In genomic region chr11:118445843-118446242, GRCm38 (mm10) we compare ENCODE assay signal across 8 mouse cellular contexts. TPM values are rescaled to one million over a fixed set of nuclear protein-coding genes. Genes with fewer than 3 reads are reported as not detected.
DNase-seq lines count a peak whose midpoint lies in the region; ATAC-seq and TF ChIP-seq lines count a peak whose summit lies in the region.

No protein-coding gene starts in this region.

- ATAC-seq in heart, postnatal 0 days (ENCODE audit: insufficient read depth, low read depth), result peak; percentile 64; the same call in 1 of the 2 replicates
- ATAC-seq in lung, postnatal 0 days, result peak; percentile 80

- no peaks in the 10 kb centered on the region for H3K9me3 ChIP-seq in heart, postnatal 0 days (replicated peaks; ENCODE audit: control insufficient read depth, low read length)
- no peaks in the 10 kb centered on the region for H3K9me3 ChIP-seq in lung, postnatal 0 days (ENCODE audit: low read length)

- H3K4me1 ChIP-seq in heart, postnatal 0 days (ENCODE audit: control insufficient read depth, insufficient read depth), result no peaks in the 10 kb centered on the region; the same call in 1 of the 2 replicates
- H3K4me1 ChIP-seq in lung, postnatal 0 days (ENCODE audit: insufficient read depth, low read depth, low read length), result no peaks in the 10 kb centered on the region

- H3K4me2 ChIP-seq in heart, postnatal 0 days (ENCODE audit: low read depth, low read length), result no peak overlapping the region
- no peak overlapping the region for H3K4me2 ChIP-seq in lung, postnatal 0 days (replicated peaks; ENCODE audit: low read depth, low read length)

- DNase-seq in adrenal gland, adult (ENCODE audit: inconsistent age in 2 of 2, low spot score in 1 of 2), result peak; percentile 57 to 86
- DNase-seq in adrenal gland, adult 8-10 months, result no peak
- DNase-seq in adrenal gland, adult 2 months, result peak; percentile 72
- peak; percentile 79 for DNase-seq in embryo, embryonic 11 days
- peak; percentile 68 for DNase-seq in heart, postnatal 0 days (ENCODE audit: low spot score)
- peak; percentile 61 to 80 for DNase-seq in layer of hippocampus, adult 18-20 months (ENCODE audit: low spot score in 2 of 2)
- DNase-seq in lung, postnatal 0 days (ENCODE audit: low spot score), result peak; percentile 81
- DNase-seq in retina, adult 2 months (ENCODE audit: low read depth, low spot score), result peak; percentile 57

- no peak overlapping the region for H3K4me3 ChIP-seq in heart, postnatal 0 days (ENCODE audit: low read depth, low read length)
- no peak overlapping the region for H3K4me3 ChIP-seq in lung, postnatal 0 days (ENCODE audit: low read depth, low read length)

- H3K36me3 ChIP-seq in heart, postnatal 0 days (replicated peaks; ENCODE audit: control insufficient read depth, insufficient read depth, low read length), result 0 out of 2 replicates have a peak, but pooled peaks cover 6% of the 10 kb centered on the region
- H3K36me3 ChIP-seq in lung, postnatal 0 days (ENCODE audit: insufficient read depth, low read length), result no peaks in the 10 kb centered on the region

- peak; percentile 98 for TF ChIP-seq CTCF in heart, postnatal 0 days (IDR thresholded peaks at IDR 0.05; ENCODE audit: low read depth)
- peak; percentile 99 for TF ChIP-seq CTCF in lung, postnatal 0 days (IDR thresholded peaks at IDR 0.05)

- WGBS in heart, postnatal 0 days, result 11% methylated on average over 3 of the region's 3 CpGs
- 12% methylated on average over 3 of the region's 3 CpGs for WGBS in lung, postnatal 0 days

- H3K9ac ChIP-seq in heart, postnatal 0 days (replicated peaks; ENCODE audit: low read depth, low read length), result no peak overlapping the region
- no peak overlapping the region for H3K9ac ChIP-seq in lung, postnatal 0 days (replicated peaks; ENCODE audit: low read depth)

- H3K27ac ChIP-seq in heart, postnatal 0 days (ENCODE audit: low read depth), result no peak overlapping the region
- no peak overlapping the region for H3K27ac ChIP-seq in lung, postnatal 0 days (ENCODE audit: low read length)

- no peaks in the 10 kb centered on the region; the same call in 1 of the 2 replicates for H3K27me3 ChIP-seq in heart, postnatal 0 days (ENCODE audit: control insufficient read depth, insufficient read depth, low read length)
- H3K27me3 ChIP-seq in lung, postnatal 0 days (replicated peaks; ENCODE audit: insufficient read depth, low read length), result no peaks in the 10 kb centered on the region

- no peak for TF ChIP-seq EP300 in heart, postnatal 0 days (IDR thresholded peaks at IDR 0.05; ENCODE audit: low read depth)
- TF ChIP-seq EP300 in lung, postnatal 0 days (IDR thresholded peaks at IDR 0.05), result no peak

RNA-seq across cellular contexts. Expression of gene C1qtnf1, which starts 17.8 kb away (rescaled TPM):
- total RNA-seq in adrenal gland, adult 8-10 months (2022), result 10 to 100 TPM; 20.4 to 26.2 (median 24.3) TPM
- 10 to 100 TPM; 14.8 to 24.8 TPM for total RNA-seq in adrenal gland, adult 2 months (2021)
- 14.6 and 17.9 TPM in 2 replicates for polyA plus RNA-seq in adrenal gland, adult 2 months (2012; rRNA removed)
- total RNA-seq in heart, postnatal 0 days (2014; rRNA removed; ENCODE audit: low replicate concordance), result 5.8 and 12.6 TPM in 2 replicates
- 7.8 and 8.3 TPM in 2 replicates for polyA plus RNA-seq in heart, postnatal 0 days (2015; fragmentation: Nextera tagmentation; extraction: Ambion mirVana)
- total RNA-seq in layer of hippocampus, adult 18-20 months (2021), result 1 to 10 TPM; 2.0 to 2.9 TPM
- polyA plus RNA-seq in lung, postnatal 0 days (2015; fragmentation: Nextera tagmentation; extraction: Ambion mirVana), result 7.2 and 9.1 TPM in 2 replicates

RNA-seq across cellular contexts. Expression of gene Cant1, which starts 27.0 kb away (rescaled TPM):
- total RNA-seq in adrenal gland, adult 8-10 months (2022), result 10 to 100 TPM; 36.8 to 39.6 (median 37.9) TPM
- total RNA-seq in adrenal gland, adult 2 months (2021), result 10 to 100 TPM; 28.8 to 35.6 TPM
- polyA plus RNA-seq in adrenal gland, adult 2 months (2012; rRNA removed), result 59.5 and 66.8 TPM in 2 replicates
- 28.3 and 35.5 TPM in 2 replicates for total RNA-seq in heart, postnatal 0 days (2014; rRNA removed; ENCODE audit: low replicate concordance)
- 10.4 and 12.6 TPM in 2 replicates for polyA plus RNA-seq in heart, postnatal 0 days (2015; fragmentation: Nextera tagmentation; extraction: Ambion mirVana)
- total RNA-seq in layer of hippocampus, adult 18-20 months (2021), result 10 to 100 TPM; 41.4 to 44.8 TPM
- 21.3 and 22.5 TPM in 2 replicates for polyA plus RNA-seq in lung, postnatal 0 days (2015; fragmentation: Nextera tagmentation; extraction: Ambion mirVana)

RNA-seq across cellular contexts. Expression of gene Engase, which starts 30.8 kb away (rescaled TPM):
- 10 to 100 TPM; 21.9 to 25.7 (median 24.0) TPM for total RNA-seq in adrenal gland, adult 8-10 months (2022)
- total RNA-seq in adrenal gland, adult 2 months (2021), result 10 to 100 TPM; 10.1 to 17.1 TPM
- 26.4 and 40.6 TPM in 2 replicates for polyA plus RNA-seq in adrenal gland, adult 2 months (2012; rRNA removed)
- total RNA-seq in heart, postnatal 0 days (2014; rRNA removed; ENCODE audit: low replicate concordance), result 9.1 and 12.0 TPM in 2 replicates
- polyA plus RNA-seq in heart, postnatal 0 days (2015; fragmentation: Nextera tagmentation; extraction: Ambion mirVana), result 3.0 and 3.6 TPM in 2 replicates
- 10 to 100 TPM; 11.8 to 16.2 TPM for total RNA-seq in layer of hippocampus, adult 18-20 months (2021)
- 4.7 and 4.9 TPM in 2 replicates for polyA plus RNA-seq in lung, postnatal 0 days (2015; fragmentation: Nextera tagmentation; extraction: Ambion mirVana)

RNA-seq across cellular contexts. Expression of gene Lgals3bp, which starts 44.0 kb away (rescaled TPM):
- 100 to 1,000 TPM in 2 of 4 experiments, 10 to 100 TPM in 2; 88.8 to 112 (median 98.8) TPM for total RNA-seq in adrenal gland, adult 8-10 months (2022)
- total RNA-seq in adrenal gland, adult 2 months (2021), result 100 to 1,000 TPM in 1 of 2 experiments, 10 to 100 TPM in 1; 92.7 to 160 TPM
- polyA plus RNA-seq in adrenal gland, adult 2 months (2012; rRNA removed), result 336 and 430 TPM in 2 replicates
- 77.9 and 83.1 TPM in 2 replicates for total RNA-seq in heart, postnatal 0 days (2014; rRNA removed; ENCODE audit: low replicate concordance)
- polyA plus RNA-seq in heart, postnatal 0 days (2015; fragmentation: Nextera tagmentation; extraction: Ambion mirVana), result 27.6 and 28.6 TPM in 2 replicates
- 10 to 100 TPM; 18.3 to 18.8 TPM for total RNA-seq in layer of hippocampus, adult 18-20 months (2021)
- 30.8 and 44.3 TPM in 2 replicates for polyA plus RNA-seq in lung, postnatal 0 days (2015; fragmentation: Nextera tagmentation; extraction: Ambion mirVana)
